Mouse (Mus musculus) fat pad, adult 2 months (tissue): ENCODE data around the gene Rcsd1.
A peak's percentile ranks its signal among the peaks of the same experiment; 100 is the strongest.

Experiments
- DNase-seq: peaks from one replicate; pipeline ENCODE4 v3.0.0-alpha.2; 2011; ENCODE audit warnings: low read depth, low spot score; ENCODE audit errors: extremely low read depth

The Rcsd1 gene

DNA sequence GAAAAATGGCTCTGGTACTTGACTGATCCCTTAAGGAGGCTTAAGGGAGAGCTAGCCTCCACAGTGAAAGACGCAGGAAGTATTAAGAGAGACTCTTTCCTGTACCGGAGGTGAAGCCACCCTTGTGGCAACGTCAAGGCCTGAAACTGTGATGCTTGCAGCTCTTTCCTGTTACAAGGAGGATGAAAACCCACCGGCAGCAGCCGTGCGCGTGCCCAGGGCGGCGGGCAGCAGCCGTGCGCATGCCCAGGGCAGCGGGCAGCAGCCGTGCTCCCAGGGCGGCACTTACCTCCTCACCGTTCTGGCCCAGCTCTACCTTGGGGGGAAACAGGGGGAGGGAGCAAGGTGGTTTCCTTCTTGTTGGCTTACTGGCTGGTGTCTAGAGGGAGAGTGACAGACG lies 46.3 kb downstream of the Rcsd1 start:
- DNase-seq = no peak

DNA sequence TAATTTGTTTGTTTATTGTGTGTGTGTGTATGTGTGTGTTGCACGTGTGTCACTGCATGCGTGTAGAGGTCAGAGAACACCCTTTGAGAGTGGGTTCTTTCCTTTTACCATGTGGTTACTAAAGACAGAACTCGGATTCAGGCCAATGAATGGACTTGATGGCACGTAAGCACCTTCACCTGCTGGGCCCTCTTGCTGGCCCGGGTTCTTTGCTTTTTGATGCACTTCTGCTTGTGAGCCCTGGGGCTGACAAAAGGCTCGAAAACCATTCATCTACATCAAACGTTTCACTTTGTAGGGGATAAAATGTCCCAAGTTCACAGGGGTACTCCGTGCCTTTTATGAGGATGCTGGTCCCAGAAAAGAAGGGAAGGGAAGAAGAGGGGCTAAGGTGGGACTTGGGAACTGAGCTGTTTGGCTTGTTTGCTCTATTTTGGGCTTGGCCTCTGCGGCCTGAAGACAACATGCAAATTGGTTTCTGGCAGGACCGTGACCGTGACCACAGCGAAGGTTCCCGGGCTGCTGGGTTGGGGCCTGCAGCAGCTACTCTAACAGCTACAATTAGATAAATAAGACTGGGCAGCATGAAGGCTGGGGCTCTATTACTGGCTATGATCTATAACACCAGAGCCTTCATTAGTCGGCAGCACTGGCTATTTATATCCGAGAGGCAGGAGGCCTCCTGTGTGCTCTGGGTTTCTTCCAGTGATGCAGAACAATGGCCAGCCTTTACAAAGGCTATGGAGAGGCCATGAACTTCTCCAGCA lies 46.9 kb downstream of the Rcsd1 start:
- no peak for DNase-seq

DNA sequence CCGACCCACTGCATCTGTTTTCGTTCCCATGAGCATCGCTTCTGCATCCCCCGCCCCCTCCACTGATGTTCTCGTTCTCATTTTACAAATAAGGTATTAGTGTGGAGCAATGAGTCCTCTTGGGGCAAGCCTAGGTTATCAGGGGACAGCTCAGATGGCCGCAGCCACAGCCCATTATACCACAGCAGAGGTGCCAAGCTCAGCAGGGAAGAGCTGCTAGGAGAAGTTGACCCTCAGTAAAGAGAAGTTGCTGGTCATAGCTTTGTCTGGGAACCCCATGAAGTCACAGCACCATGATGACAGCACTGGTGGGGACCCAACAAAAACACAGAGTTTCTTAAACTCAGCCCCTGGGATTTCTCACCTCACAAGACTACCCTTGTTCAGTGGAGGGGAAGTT lies 47.8 kb downstream of the Rcsd1 start:
- DNase-seq = no peak

DNA sequence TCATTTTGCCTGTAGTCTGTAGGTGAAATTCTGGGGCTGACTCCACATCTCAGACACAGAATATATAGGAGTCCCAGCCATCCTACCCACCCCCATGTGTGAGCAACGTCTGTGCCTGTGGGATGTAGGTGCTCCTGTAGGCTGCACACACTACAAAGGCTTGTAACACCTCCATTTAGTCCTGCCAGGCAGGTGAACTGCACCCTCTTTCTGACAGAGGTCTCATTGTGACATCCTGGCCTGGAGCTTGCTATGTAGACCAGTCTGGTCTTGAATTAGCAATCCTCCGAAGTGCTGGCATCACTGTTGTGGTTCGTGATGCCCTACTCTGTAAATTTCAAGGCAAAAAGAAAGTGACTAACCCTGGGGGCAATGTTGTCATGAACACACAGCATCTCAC lies 48.4 kb downstream of the Rcsd1 start:
- DNase-seq = no peak

DNA sequence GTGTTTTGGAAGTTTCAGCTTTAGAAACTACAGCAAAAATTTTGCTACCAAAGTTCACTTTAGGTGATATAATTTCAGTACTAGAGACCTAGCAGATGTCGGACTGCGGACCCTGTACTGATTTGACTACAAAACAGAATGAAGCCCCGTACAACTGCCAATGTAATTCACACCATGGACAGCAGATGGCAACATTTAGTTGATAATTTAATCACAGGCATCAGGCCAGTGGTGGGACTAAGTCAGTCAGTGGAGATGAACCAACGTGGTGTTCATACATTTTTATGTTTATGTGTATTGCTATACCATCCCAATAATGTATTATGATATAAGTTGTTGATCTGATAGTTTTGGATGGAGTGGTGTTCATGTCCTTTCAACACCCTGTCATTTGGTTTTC lies 48.8 kb downstream of the Rcsd1 start:
- no peak for DNase-seq

DNA sequence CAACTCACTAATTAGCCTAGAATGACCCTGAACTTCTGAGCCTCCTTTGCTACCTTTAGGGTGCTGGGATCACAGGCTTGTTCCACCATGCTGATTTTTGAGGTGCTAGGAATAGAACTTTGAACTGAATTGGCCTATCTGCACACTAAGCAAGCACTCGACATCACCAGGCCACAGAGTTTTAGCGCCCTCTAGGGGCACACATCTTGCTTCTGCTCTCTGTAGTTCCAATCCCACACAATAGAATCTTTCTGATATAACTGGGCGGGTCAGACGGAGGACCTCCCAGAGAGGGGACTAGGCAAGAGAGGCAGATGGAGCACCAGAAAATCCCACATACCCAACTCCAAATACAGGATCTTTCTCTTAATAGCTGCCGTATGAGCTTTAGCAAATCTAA lies 51.0 kb downstream of the Rcsd1 start:
- no peak for DNase-seq

DNA sequence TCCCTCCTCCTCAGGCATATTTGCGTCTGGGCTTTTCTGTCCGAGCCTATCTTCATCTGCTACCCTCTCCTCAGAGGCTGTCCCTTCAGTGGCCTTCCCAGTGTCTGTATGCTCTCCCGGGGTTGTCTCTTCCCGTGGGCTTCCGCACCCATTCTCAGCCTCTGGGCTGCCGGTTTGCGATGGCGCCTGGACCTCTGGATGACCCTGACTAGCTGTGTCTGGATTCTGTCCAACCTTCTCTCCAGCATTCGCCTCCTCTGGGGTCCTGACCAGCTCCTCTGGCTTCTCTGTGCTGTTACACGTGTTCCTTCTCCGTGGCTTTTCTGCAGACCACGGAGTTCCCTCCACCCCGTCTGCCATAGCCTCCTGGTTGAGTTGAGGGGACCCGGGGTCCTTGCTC lies 54.1 kb downstream of the Rcsd1 start:
- no peak for DNase-seq

GRCm38 (mm10) chr1:165655022-165655421 lies 54.5 kb downstream of the Rcsd1 start:
- no peak for DNase-seq

DNA sequence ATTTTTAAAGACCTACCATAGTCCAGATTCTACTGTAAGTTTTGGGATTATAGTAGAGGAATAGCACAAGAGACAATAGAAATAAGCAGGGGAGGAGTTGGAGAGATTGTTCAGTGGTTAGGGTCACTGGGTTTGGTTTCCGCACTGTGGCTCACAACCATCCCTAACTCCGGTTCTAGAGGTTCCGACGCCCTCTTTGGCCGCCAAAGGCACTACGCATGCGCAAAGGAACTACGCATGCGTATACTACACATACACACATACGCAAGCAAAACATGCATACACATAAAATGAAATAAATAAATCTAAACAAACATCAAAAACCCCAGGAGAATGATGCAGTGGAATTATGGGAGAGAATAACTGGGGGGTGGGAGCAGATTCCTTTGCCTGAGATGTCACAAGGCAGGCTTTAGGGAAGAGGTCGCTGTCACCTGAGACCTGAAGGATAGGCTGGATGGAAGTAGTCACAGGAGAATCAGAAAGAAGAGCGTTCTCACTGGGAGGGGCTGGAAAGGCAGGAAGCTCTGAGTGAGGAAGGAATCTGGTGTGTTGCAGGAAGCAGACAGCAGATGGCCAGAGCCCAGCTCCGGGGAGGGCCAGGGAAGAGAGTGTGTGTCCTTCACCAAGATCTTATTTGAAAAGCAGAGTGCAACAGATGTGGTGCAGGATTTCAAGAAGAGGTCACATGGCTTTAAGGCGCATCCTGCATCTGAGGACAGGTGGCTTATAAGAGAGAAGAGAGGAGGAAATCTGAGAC lies 56.3 kb downstream of the Rcsd1 start:
- no peak for DNase-seq

- no peak for DNase-seq
These were observed 57.0 kb downstream of the Rcsd1 start for GRCm38 (mm10) chr1:165652507-165652906.

DNA sequence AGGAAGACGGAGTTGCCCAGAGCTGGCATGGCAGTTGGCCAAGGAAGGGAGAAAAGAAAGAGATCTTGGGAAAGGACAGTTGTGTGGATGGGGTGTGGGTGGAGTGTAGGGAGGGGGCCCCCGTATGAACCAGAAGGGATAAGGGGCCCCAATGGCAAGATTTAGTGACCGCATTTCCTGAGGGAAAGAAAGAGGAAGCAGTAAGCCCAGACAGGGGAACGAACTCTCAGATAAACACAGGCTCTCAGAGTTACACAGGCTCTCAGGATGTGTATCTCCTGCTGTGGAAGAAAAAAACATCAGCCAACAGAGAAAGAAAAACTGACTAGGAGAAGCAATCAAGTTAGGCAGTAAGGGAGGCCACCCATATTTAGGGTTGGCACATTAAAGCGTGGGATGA lies 58.4 kb downstream of the Rcsd1 start:
- DNase-seq = no peak

DNA sequence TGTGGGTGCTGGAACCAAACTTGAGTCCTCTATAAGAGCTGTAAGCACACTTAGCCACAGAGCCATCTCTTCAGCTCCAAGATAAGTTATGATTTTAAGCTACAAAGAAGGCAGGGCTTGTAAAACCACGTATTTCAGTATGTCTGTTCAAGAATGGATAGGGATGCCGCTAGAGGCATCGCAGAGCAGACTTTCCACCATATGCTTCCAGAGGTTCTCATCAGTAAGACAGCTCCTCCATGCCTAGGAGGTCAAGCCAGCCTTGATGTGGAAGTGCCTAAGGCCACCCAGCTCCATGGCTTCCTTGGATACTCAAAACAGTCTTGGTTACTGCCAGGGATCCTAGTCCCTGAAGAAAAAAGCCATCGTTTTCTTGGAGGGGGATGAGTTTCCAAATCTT lies 64.5 kb downstream of the Rcsd1 start:
- DNase-seq = no peak

- DNase-seq = no peak
These were observed 65.8 kb downstream of the Rcsd1 start for GRCm38 (mm10) chr1:165643735-165644134.

DNA sequence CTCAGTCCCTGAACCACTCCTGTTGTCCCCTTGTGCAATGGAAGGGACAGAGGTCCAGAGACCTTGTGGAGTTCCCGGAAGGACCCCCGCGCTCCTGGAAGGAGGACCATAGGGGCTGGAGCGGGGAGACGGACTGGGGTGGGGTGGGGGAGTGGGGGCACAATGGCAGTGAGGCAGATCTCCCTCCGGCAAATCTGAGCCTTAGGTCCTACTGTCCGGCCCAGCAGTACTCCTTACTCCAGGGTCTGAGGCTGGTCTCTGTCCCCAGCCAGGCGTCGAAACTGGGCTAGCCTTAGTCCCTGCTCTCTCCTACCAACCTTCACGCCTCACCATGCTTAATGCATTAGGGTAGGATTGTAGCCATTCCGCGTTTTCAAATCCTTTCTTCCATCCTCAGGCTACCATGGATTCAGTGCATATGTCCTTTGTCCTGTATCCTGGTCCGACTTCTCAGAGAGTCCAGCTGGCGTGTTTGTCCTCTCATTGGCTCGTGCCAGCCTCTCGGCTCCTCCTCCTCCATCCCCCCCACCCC lies 66.7 kb downstream of the Rcsd1 start:
- DNase-seq = no peak

- DNase-seq = no peak
These were observed 67.5 kb downstream of the Rcsd1 start for GRCm38 (mm10) chr1:165641786-165642771.

DNA sequence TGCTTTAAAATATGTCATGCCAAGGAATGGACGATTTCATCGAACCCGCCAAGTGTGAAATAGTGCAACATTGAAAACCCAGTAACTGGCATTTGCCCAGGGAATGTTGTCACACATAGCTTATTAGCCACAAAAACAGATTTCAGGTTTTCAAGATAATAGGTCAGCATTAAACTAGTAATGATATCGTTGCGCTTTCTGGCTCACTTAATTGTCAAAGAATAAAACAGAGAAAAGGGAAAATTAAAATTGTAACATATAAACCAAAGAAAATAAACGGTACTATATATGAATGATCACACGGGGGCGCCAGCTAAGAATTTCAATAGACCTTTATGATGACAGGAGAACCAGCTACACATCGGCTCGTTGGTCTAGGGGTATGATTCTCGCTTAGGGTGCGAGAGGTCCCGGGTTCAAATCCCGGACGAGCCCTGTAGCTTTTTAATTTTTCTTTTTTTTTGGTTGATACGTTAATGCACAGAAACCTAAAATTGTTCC lies 68.2 kb downstream of the Rcsd1 start:
- no peak for DNase-seq

DNA sequence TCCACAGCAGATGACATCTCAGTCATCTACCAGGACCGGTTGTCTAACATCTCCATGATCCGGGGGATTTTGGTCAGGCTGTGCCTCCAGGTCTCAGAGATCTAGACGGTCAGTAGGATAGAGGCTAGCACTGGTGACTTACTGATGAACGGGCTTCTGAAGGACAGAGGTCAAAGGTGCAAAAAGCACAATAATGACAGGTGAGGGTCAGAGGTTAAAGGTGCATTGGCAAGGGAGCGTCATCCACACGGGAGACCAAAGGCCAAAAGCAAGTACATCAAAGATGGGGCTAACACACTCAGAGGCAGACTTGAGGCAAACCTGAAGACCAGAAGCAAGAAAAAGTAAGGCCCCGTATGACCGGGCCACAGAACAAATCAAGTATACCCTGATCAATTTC lies 73.3 kb downstream of the Rcsd1 start:
- no peak for DNase-seq

DNA sequence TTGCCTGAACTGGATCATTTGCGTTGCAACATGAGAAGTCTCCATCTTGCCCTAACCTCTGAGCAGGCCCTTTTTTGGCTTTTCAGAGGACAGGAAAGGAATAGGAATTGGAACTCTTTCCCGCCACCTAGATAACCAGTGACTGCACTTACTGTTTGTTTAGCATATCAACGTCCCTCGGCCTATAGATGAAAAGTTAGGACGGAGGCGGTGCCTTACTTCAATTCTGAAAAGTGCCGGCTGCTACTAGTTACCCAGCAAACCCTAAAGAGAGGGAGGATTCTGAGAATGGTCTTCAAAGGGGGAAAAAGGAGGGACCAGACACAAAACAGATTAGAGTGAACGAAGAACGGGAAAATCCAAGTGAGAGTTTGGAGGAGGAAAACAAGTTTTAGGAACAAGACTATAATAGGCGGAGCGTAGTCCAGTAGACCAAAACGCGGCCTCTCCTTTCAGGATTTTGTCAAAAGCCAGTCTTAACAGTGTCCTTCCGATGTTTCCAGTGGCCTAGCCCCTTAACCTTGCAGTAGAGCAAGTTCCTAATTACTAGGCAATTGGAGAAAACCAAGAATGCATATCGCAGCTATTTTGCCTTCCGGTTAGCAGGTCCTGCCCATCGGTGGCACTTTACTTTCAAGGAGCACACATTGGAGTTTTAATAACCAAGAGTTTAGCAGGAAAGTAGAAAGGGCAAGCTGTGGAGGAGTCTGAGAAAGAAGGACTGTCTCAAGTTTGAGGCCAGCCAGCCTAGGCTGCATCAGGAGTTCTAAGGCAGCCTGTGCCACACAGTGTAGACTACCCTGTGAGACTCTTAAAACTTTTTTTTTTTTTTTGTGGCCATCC lies 74.3 kb downstream of the Rcsd1 start:
- DNase-seq = no peak

DNA sequence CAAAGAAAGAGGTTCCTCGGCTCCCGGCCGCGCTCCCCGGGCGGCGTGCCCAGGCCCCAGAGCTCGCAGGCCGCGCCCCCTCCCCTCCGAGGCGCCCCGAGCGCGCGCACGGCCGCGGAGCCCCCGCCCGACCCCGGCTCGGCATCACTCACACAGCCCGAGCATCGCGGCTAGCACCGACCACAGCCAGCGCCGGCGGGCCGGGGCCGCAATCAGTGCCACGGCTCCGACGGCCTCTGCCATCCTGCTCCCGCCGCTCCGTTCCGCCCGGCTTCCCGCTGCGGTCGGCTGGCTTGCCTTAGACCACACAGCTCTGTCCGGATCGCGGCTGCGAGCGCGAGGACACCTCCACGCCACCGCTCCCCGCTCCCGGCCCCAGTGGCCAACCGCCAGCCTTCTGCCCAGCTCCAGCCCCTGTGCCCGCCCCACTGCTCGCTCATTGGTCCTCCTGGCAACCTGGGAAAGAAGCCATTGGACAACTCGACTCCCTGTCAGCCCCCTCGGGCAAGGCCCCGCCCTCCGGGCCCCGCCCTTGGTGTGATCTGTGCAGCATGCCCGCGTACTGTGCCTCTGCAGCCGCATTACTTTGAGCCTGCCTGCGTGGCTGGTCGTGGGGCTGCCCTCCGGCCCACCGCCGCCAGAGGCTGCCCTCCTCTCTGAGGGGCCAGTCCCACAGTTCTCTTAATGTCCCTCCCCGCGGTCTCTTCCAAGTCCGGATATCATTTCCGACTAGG lies 75.2 kb downstream of the Rcsd1 start, which contains the start of gene Mpzl1:
TSS of gene Mpzl1 (minus strand) at position 388 of the 734 bp plus-strand sequence.
- peak; percentile 59 for DNase-seq
